Mouse (Mus musculus): ENCODE results near the gene Dnpep. TPM values are rescaled to one million over a fixed set of nuclear protein-coding genes. Genes with fewer than 3 reads are reported as not detected.

Dnpep gene
- total RNA-seq (2021), result 10 to 100 TPM; 70.3 to 84.6 TPM
- polyA plus RNA-seq (2012; rRNA removed), result 123 and 136 TPM in 2 replicates
- long read RNA-seq, transcript Dnpep-201 (15 exons, 2,488 nt), result major isoform, 85 of 111 reads
- long read RNA-seq, transcript Dnpep-202 (15 exons, 1,571 nt), result minor isoform, 16 of 111 reads
- long read RNA-seq, partial matches to known transcripts, result 3 of 111 reads
- long read RNA-seq, other reads (novel, unspliced or antisense), result 3 of 111 reads

- intact Hi-C loops (cut with DNase I), result loop anchor here (5.0 kb wide), 4 partner anchors 65 to 730 kb away; partner anchors contain the start of genes Ankzf1, Atg9a, Bcs1l and Dnajb2
Measured at GRCm38 (mm10) chr1:75317241-75318201, at the start of gene Dnpep. Gene Dnpep (minus strand): TSS chr1:75317990.

GRCm38 (mm10) chr1:75365510-75366137, 47.8 kb upstream of the Dnpep start:
- Histone ChIP-seq H3K9ac (ENCODE audit: low read depth, low read length) (no peak overlapping the region), H3K27me3 (ENCODE audit: control insufficient read depth, insufficient read depth, low read length) (no peaks in the 10 kb centered on the region), H3K79me2 (replicated peaks; ENCODE audit: control insufficient read depth, insufficient read depth, low read length) (peaks cover 2% of the 10 kb centered on the region; the same call in 1 of the 2 replicates), H3K4me3 (no peak overlapping the region), H3K36me3 (ENCODE audit: control insufficient read depth, insufficient read depth, low read length) (peaks cover 6% of the 10 kb centered on the region), H3K4me1 (ENCODE audit: control insufficient read depth, insufficient read depth, low read length) (peaks cover 1% of the 10 kb centered on the region), H3K27ac (no peak overlapping the region)
- 0 out of 2 replicates have a peak, but pooled peaks have one; percentile 15 for TF ChIP-seq POLR2A (IDR thresholded peaks at IDR 0.05; ENCODE audit: insufficient read depth, low read depth, low read length)
- no peak for TF ChIP-seq CTCF (IDR thresholded peaks at IDR 0.05)
- TF ChIP-seq EP300 (IDR thresholded peaks at IDR 0.05; ENCODE audit: insufficient read depth, low read depth, low read length), result no peak
- intact Hi-C loops (cut with DNase I), result no loop called here
- 67% methylated on average over 14 of the region's 14 CpGs for WGBS
- DNase-seq, result peak in 1 of 2 experiments; percentile 23

More at GRCm38 (mm10) chr1:75317241-75318201, at the start of gene Dnpep:
- Histone ChIP-seq H3K79me2 (replicated peaks; ENCODE audit: control insufficient read depth, insufficient read depth, low read length) (no peaks in the 10 kb centered on the region), H3K4me1 (ENCODE audit: control insufficient read depth, insufficient read depth, low read length) (no peaks in the 10 kb centered on the region), H3K27ac (peak within 1 kb of the TSS; percentile 98), H3K4me3 (peak within 1 kb of the TSS; percentile 84), H3K9ac (ENCODE audit: low read depth, low read length) (peak within 1 kb of the TSS; percentile 74), H3K27me3 (ENCODE audit: control insufficient read depth, insufficient read depth, low read length) (no peaks in the 10 kb centered on the region), H3K36me3 (ENCODE audit: control insufficient read depth, insufficient read depth, low read length) (no peaks in the 10 kb centered on the region)
- peak; percentile 100 for DNase-seq
- WGBS, result under 1% methylated on average over 89 of the region's 92 CpGs
- TF ChIP-seq CTCF (IDR thresholded peaks at IDR 0.05) (peak; percentile 78), POLR2A (IDR thresholded peaks at IDR 0.05; ENCODE audit: insufficient read depth, low read depth, low read length) (peak; percentile 10; the same call in 1 of the 2 replicates), EP300 (IDR thresholded peaks at IDR 0.05; ENCODE audit: insufficient read depth, low read depth, low read length) (peak; percentile 20; the same call in 1 of the 2 replicates)

- H3K9ac ChIP-seq (ENCODE audit: low read depth, low read length), result no peak overlapping the region
- WGBS, result 46% methylated on average over 3 of the region's 3 CpGs
- H3K36me3 ChIP-seq (ENCODE audit: control insufficient read depth, insufficient read depth, low read length), result peaks cover 6% of the 10 kb centered on the region
- intact Hi-C loops (cut with DNase I), result no loop called here
- peaks cover 2% of the 10 kb centered on the region; the same call in 1 of the 2 replicates for H3K79me2 ChIP-seq (replicated peaks; ENCODE audit: control insufficient read depth, insufficient read depth, low read length)
- H3K4me1 ChIP-seq (ENCODE audit: control insufficient read depth, insufficient read depth, low read length), result peaks cover 1% of the 10 kb centered on the region
- no peak for TF ChIP-seq CTCF (IDR thresholded peaks at IDR 0.05)
- TF ChIP-seq EP300 (IDR thresholded peaks at IDR 0.05; ENCODE audit: insufficient read depth, low read depth, low read length), result no peak
- no peak for TF ChIP-seq POLR2A (IDR thresholded peaks at IDR 0.05; ENCODE audit: insufficient read depth, low read depth, low read length)
- H3K27me3 ChIP-seq (ENCODE audit: control insufficient read depth, insufficient read depth, low read length), result no peaks in the 10 kb centered on the region
- DNase-seq, result no peak
- H3K27ac ChIP-seq, result no peak overlapping the region
- no peak overlapping the region for H3K4me3 ChIP-seq
Measured at GRCm38 (mm10) chr1:75363868-75364267, 46.1 kb upstream of the Dnpep start.

GRCm38 (mm10) chr1:75361750-75362149, 44.0 kb upstream of the Dnpep start:
- Histone ChIP-seq H3K79me2 (replicated peaks; ENCODE audit: control insufficient read depth, insufficient read depth, low read length) (peaks cover 2% of the 10 kb centered on the region; the same call in 1 of the 2 replicates), H3K9ac (ENCODE audit: low read depth, low read length) (peak overlapping the region; percentile 80), H3K4me1 (ENCODE audit: control insufficient read depth, insufficient read depth, low read length) (peaks cover 3% of the 10 kb centered on the region), H3K27ac (peak overlapping the region; percentile 91), H3K4me3 (peak overlapping the region; percentile 62), H3K27me3 (ENCODE audit: control insufficient read depth, insufficient read depth, low read length) (no peaks in the 10 kb centered on the region), H3K36me3 (ENCODE audit: control insufficient read depth, insufficient read depth, low read length) (peaks cover 6% of the 10 kb centered on the region)
- TF ChIP-seq EP300 (IDR thresholded peaks at IDR 0.05; ENCODE audit: insufficient read depth, low read depth, low read length), result no peak; the same call in 1 of the 2 replicates
- TF ChIP-seq CTCF (IDR thresholded peaks at IDR 0.05), result no peak
- TF ChIP-seq POLR2A (IDR thresholded peaks at IDR 0.05; ENCODE audit: insufficient read depth, low read depth, low read length), result peak; percentile 63
- peak; percentile 55 to 73 for DNase-seq
- 15% methylated on average over 4 of the region's 4 CpGs for WGBS
- intact Hi-C loops (cut with DNase I), result no loop called here

GRCm38 (mm10) chr1:75361123-75361522, 43.3 kb upstream of the Dnpep start:
- peaks cover 6% of the 10 kb centered on the region for H3K36me3 ChIP-seq (ENCODE audit: control insufficient read depth, insufficient read depth, low read length)
- WGBS, result 37% methylated on average over 4 of the region's 4 CpGs
- peak overlapping the region; percentile 91 for H3K27ac ChIP-seq
- peaks cover 3% of the 10 kb centered on the region for H3K4me1 ChIP-seq (ENCODE audit: control insufficient read depth, insufficient read depth, low read length)
- peak overlapping the region; percentile 80 for H3K9ac ChIP-seq (ENCODE audit: low read depth, low read length)
- TF ChIP-seq CTCF (IDR thresholded peaks at IDR 0.05) (no peak), EP300 (IDR thresholded peaks at IDR 0.05; ENCODE audit: insufficient read depth, low read depth, low read length) (no peak), POLR2A (IDR thresholded peaks at IDR 0.05; ENCODE audit: insufficient read depth, low read depth, low read length) (no peak)
- intact Hi-C loops (cut with DNase I), result no loop called here
- H3K79me2 ChIP-seq (replicated peaks; ENCODE audit: control insufficient read depth, insufficient read depth, low read length), result peaks cover 2% of the 10 kb centered on the region; the same call in 1 of the 2 replicates
- no peak for DNase-seq
- peak overlapping the region; percentile 62 for H3K4me3 ChIP-seq
- no peaks in the 10 kb centered on the region for H3K27me3 ChIP-seq (ENCODE audit: control insufficient read depth, insufficient read depth, low read length)
